Comparison of ENCODE assay signal across 10 mouse cellular contexts in genomic region chr17:64621649-64622351, GRCm38 (mm10). TPM values are rescaled to one million over a fixed set of nuclear protein-coding genes. Genes with fewer than 3 reads are reported as not detected.
DNase-seq lines count a peak whose midpoint lies in the region; ATAC-seq and TF ChIP-seq lines count a peak whose summit lies in the region.
"Had no signal": no experiment of that assay in that cellular context is flagged by ENCODE, and none has a peak within 500 bp of the region (broad histone marks: within the 10 kb centered on the region; RNA-seq: fewer than 3 reads in every experiment).

No protein-coding gene starts in this region.

- H3K27me3 ChIP-seq in heart, embryonic 10.5 days (ENCODE audit: insufficient read depth, poor library complexity, severe bottlenecking) = 0 out of 2 replicates have a peak, but pooled peaks cover 3% of the 10 kb centered on the region
- H3K27me3 ChIP-seq: forebrain, embryonic 12.5 days had no signal

- intact Hi-C loops in left cerebral cortex, adult 2 months (cut with DNase I) = no loop called here

- DNase-seq in heart, embryonic 10.5 days (ENCODE audit: low spot score) = peak; percentile 62
- no peak for DNase-seq in heart, adult 9 months (ENCODE audit: low spot score in 2 of 2)
- no peak for DNase-seq in left cerebral cortex, adult 2 months (ENCODE audit: extremely low spot score in 1 of 2, low spot score in 2 of 2)
- DNase-seq in left cerebral cortex, adult 11 months (ENCODE audit: low spot score) = no peak
- no peak for DNase-seq in cerebellum, postnatal 10 days
- no peak for DNase-seq in adrenal gland, adult 8-10 months
- DNase-seq: gastrocnemius, postnatal 36 days had no signal

- ATAC-seq in activated CD4-positive, CD25-positive, alpha-beta regulatory T cell, adult 4 months = peak; percentile 41

- TF ChIP-seq CTCF in left cerebral cortex, adult 2 months (IDR thresholded peaks at IDR 0.05) = no peak

- no peak overlapping the region for H3K27ac ChIP-seq in heart, embryonic 10.5 days
- H3K27ac ChIP-seq in left cerebral cortex, adult 2 months = peak overlapping the region; percentile 72
- peak overlapping the region; percentile 75 for H3K27ac ChIP-seq in macrophage
- H3K27ac ChIP-seq: forebrain, embryonic 12.5 days had no signal

- H3K4me1 ChIP-seq in heart, embryonic 10.5 days = peaks cover 18% of the 10 kb centered on the region

- H3K36me3 ChIP-seq in heart, embryonic 10.5 days = peaks cover 10% of the 10 kb centered on the region; the same call in 1 of the 2 replicates
- H3K36me3 ChIP-seq in macrophage (ENCODE audit: inconsistent target) = peaks cover 27% of the 10 kb centered on the region

- peaks cover 76% of the 10 kb centered on the region for H3K79me2 ChIP-seq in macrophage (ENCODE audit: inconsistent target)

- H3K9me3 ChIP-seq in heart, embryonic 10.5 days = no peaks in the 10 kb centered on the region
- H3K9me3 ChIP-seq: forebrain, embryonic 12.5 days had no signal

- 84% methylated on average over 9 of the region's 9 CpGs for WGBS in heart, embryonic 10.5 days
- WGBS in macrophage (ENCODE audit: missing documents) = 52% methylated on average over 9 of the region's 9 CpGs

- H3K4me3 ChIP-seq in heart, embryonic 10.5 days = no peak overlapping the region
- H3K4me3 ChIP-seq in left cerebral cortex, adult 2 months = no peak overlapping the region
- H3K4me3 ChIP-seq in macrophage (ENCODE audit: inconsistent target) = peak overlapping the region; percentile 23; the same call in 1 of the 2 replicates
- H3K4me3 ChIP-seq: forebrain, embryonic 12.5 days had no signal

RNA-seq across cellular contexts. Expression of gene Man2a1, which starts 21.3 kb away (rescaled TPM):
- 4.5 and 9.1 TPM in 2 replicates for polyA plus RNA-seq in heart, embryonic 10.5 days (2016; fragmentation: Nextera tagmentation; extraction: Ambion mirVana)
- 10 to 100 TPM; 18.1 to 19.5 TPM for total RNA-seq in left cerebral cortex, adult 2 months (2021)
- 10 to 100 TPM; 11.8 to 13.5 TPM for polyA plus RNA-seq in activated CD4-positive, CD25-positive, alpha-beta regulatory T cell, adult 4 months (2017; shearing (Covaris generic))
- total RNA-seq in macrophage (2018; cell fraction: chromatin; rRNA removed) = 100 to 1,000 TPM in 21 of 26 experiments, 10 to 100 TPM in 5; 92.2 to 332 (median 110) TPM
- 100 to 1,000 TPM in 10 of 26 experiments, 10 to 100 TPM in 16; 53.5 to 149 (median 90.6) TPM for total RNA-seq in macrophage (2018; cell fraction: cytosol; rRNA removed)
- 100 to 1,000 TPM; 140 to 291 (median 172) TPM for total RNA-seq in macrophage (2018; cell fraction: nucleus; rRNA removed)
- 65.6 to 83.0 TPM (median 71.7 TPM) in 3 replicates for polyA plus RNA-seq in macrophage (2018)
- 100 to 1,000 TPM; 112 to 154 (median 134) TPM for total RNA-seq in adrenal gland, adult 8-10 months (2022)
